In the genomic region with DNA sequence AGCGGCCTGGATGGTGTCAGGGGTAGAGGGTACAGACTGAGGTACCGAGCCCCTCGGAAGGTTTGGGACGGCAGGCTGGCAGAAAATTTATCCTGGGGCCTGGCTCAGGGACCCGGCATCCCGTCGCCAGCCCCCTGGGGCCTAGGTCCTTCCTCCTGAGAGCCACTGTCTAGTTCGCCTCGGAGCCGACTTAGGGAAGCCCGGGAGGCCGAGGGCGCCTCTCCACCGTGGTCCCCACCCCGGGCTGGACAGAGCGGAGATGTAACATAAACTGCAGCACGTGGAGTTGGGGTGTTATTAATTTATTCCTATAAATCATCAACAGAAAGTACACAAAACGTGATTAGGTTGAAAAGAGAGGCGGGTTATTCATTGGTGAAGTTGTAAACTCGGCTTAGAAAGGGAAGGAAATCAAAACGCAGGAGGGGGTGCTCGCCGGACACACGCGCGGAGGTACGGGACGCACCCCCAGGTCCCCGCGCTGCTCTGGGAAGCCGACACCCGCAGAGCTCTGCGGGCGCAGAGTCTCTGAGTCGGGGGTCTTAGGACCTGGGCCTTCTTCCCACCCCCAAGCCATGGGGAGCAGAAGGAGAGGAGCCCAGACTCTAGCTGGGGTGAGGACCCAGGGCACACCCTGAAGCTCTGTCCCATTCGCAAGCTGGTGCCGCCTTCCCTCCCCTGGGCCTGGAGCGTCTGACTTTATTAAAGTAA, we compare ENCODE assay signal across 9 mouse cellular contexts. TPM values are rescaled to one million over a fixed set of nuclear protein-coding genes. Genes with fewer than 3 reads are reported as not detected.
A peak's percentile ranks its signal among the peaks of the same experiment; 100 is the strongest.
DNase-seq lines count a peak whose midpoint lies in the region; ATAC-seq and TF ChIP-seq lines count a peak whose summit lies in the region.
"Had no signal": no experiment of that assay in that cellular context is flagged by ENCODE, and none has a peak within 500 bp of the region (broad histone marks: within the 10 kb centered on the region; RNA-seq: fewer than 3 reads in every experiment).

No protein-coding gene starts in this region.

- intact Hi-C loops in heart, postnatal 25 days (cut with DNase I), result no loop called here

- TF ChIP-seq CTCF in hindbrain, postnatal 0 days (IDR thresholded peaks at IDR 0.05; ENCODE audit: low read depth), result no peak

- ATAC-seq in hindbrain, postnatal 0 days, result no peak
- ATAC-seq in midbrain, embryonic 15.5 days (replicated peaks), result no peak

- no peak overlapping the region for H3K9ac ChIP-seq in hindbrain, postnatal 0 days (replicated peaks; ENCODE audit: low read length)
- no peak overlapping the region for H3K9ac ChIP-seq in midbrain, embryonic 15.5 days

- H3K27ac ChIP-seq in heart, embryonic 10.5 days, result peak overlapping the region; percentile 7; the same call in 1 of the 2 replicates
- H3K27ac ChIP-seq in hindbrain, postnatal 0 days, result no peak overlapping the region
- H3K27ac ChIP-seq in midbrain, embryonic 15.5 days, result no peak overlapping the region

- peak overlapping the region; percentile 52 for H3K4me3 ChIP-seq in heart, embryonic 10.5 days
- H3K4me3 ChIP-seq in hindbrain, postnatal 0 days (ENCODE audit: low read length), result no peak overlapping the region
- no peak overlapping the region for H3K4me3 ChIP-seq in midbrain, embryonic 15.5 days

- WGBS in heart, embryonic 10.5 days, result under 1% methylated on average over 38 of the region's 38 CpGs
- 2% methylated on average over 38 of the region's 38 CpGs for whole genome bisulfite sequencing in hindbrain, postnatal 0 days
- under 1% methylated on average over 38 of the region's 38 CpGs for WGBS in midbrain, embryonic 15.5 days

- no peaks in the 10 kb centered on the region for H3K9me3 ChIP-seq in heart, embryonic 10.5 days
- H3K9me3 ChIP-seq in hindbrain, postnatal 0 days (ENCODE audit: low read length), result no peaks in the 10 kb centered on the region
- H3K9me3 ChIP-seq in midbrain, embryonic 15.5 days, result no peaks in the 10 kb centered on the region
- H3K9me3 ChIP-seq: G1E had no signal

- H3K4me2 ChIP-seq in hindbrain, postnatal 0 days (ENCODE audit: low read depth, low read length), result no peak overlapping the region
- no peak overlapping the region for H3K4me2 ChIP-seq in midbrain, embryonic 15.5 days

- H3K36me3 ChIP-seq in heart, embryonic 10.5 days, result no peaks in the 10 kb centered on the region
- no peaks in the 10 kb centered on the region for H3K36me3 ChIP-seq in hindbrain, postnatal 0 days (ENCODE audit: insufficient read depth, low read length)
- H3K36me3 ChIP-seq in midbrain, embryonic 15.5 days (replicated peaks), result no peaks in the 10 kb centered on the region
- H3K36me3 ChIP-seq: G1E had no signal

- DNase-seq in heart, embryonic 10.5 days (ENCODE audit: low spot score), result no peak
- DNase-seq in heart, postnatal 25 days (ENCODE audit: low spot score), result no peak
- DNase-seq in embryo, embryonic 11 days, result peak; percentile 49
- DNase-seq in kidney, adult 9 months, result peak; percentile 88
- DNase-seq in lung, postnatal 10 days, result peak; percentile 6
- no peak for DNase-seq in layer of hippocampus, adult 18-20 months (ENCODE audit: low spot score in 2 of 2)
- no peak for DNase-seq in hindbrain, postnatal 0 days (ENCODE audit: low spot score)

- peaks cover 39% of the 10 kb centered on the region for H3K4me1 ChIP-seq in heart, embryonic 10.5 days
- H3K4me1 ChIP-seq in hindbrain, postnatal 0 days (ENCODE audit: insufficient read depth, low read length), result no peaks in the 10 kb centered on the region
- peaks cover 31% of the 10 kb centered on the region for H3K4me1 ChIP-seq in midbrain, embryonic 15.5 days

- H3K27me3 ChIP-seq in heart, embryonic 10.5 days (ENCODE audit: insufficient read depth, poor library complexity, severe bottlenecking), result peaks cover 89% of the 10 kb centered on the region
- peaks cover 59% of the 10 kb centered on the region for H3K27me3 ChIP-seq in hindbrain, postnatal 0 days (ENCODE audit: insufficient read depth, low read length)
- H3K27me3 ChIP-seq in midbrain, embryonic 15.5 days (replicated peaks), result peaks cover 80% of the 10 kb centered on the region

RNA-seq across cellular contexts. Expression of gene Hnf1b, which starts 2.8 kb away (rescaled TPM):
- polyA plus RNA-seq in heart, embryonic 10.5 days (2016; fragmentation: Nextera tagmentation; extraction: Ambion mirVana), result 0.14 and 2.0 TPM in 2 replicates
- total RNA-seq in heart, postnatal 25 days (2021), result not detected
- under 1 TPM; 0.27 to 0.43 TPM for total RNA-seq in layer of hippocampus, adult 18-20 months (2021)
- total RNA-seq in hindbrain, postnatal 0 days (2014; rRNA removed), result not detected in 2 replicates
- polyA plus RNA-seq in hindbrain, postnatal 0 days (2015; fragmentation: Nextera tagmentation; extraction: Ambion mirVana), result 0.30 and 0.40 TPM in 2 replicates
- polyA plus RNA-seq in midbrain, embryonic 15.5 days (2015; fragmentation: Nextera tagmentation; extraction: Ambion mirVana), result 0.15 TPM in 1 of 2 replicates, not detected in the other
- polyA plus RNA-seq: G1E had no signal

Comparison
In these comparisons a context has a peak if more than half of its experiments do, and no peak if none do; other contexts are left out.
1. DNase-seq: peak in embryo, embryonic 11 days (single experiment), kidney, adult 9 months (single experiment) and lung, postnatal 10 days (single experiment); none in heart, embryonic 10.5 days (single experiment), heart, postnatal 25 days (single experiment), layer of hippocampus, adult 18-20 months (0 of 2) and hindbrain, postnatal 0 days (single experiment).